Comparison of ENCODE assay signal across 8 mouse cellular contexts in the genomic region with DNA sequence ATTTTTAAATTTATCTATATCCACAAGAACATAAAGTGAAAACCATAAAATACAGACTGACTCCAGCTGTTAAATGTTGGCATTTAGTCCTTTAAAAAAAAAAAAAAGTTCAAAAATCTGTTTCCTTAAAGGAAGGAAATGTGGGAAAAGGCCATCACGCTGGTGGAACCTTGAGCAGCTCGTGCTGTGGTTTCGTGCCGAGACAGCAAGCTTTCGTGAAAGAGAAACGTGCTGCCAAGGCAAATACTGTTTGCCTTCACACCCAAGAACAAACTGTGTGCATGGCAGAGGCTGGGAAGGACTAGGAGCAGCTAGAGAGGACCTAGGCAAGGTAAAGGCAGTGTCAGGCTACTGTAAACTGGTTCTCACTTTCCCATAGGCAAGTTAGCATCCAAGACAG.
A peak's percentile ranks its signal among the peaks of the same experiment; 100 is the strongest.
DNase-seq lines count a peak whose midpoint lies in the region; ATAC-seq and TF ChIP-seq lines count a peak whose summit lies in the region.

No protein-coding gene starts in this region.

- TF ChIP-seq CTCF in spleen, adult 2 months (IDR thresholded peaks at IDR 0.05; ENCODE audit: extremely low read depth, insufficient read depth, insufficient read length, insufficient replicate concordance): no peak
- TF ChIP-seq CTCF in stomach, postnatal 0 days (IDR thresholded peaks at IDR 0.05; ENCODE audit: low read depth): no peak

- no peak for ATAC-seq in hindbrain, embryonic 16.5 days
- ATAC-seq in stomach, postnatal 0 days (ENCODE audit: low FRiP score, low TSS enrichment): 0 out of 2 replicates have a peak, but pooled peaks have one; percentile 61
- no peak for ATAC-seq in midbrain, embryonic 11.5 days (ENCODE audit: low FRiP score)

- H3K36me3 ChIP-seq in hindbrain, embryonic 10.5 days: no peaks in the 10 kb centered on the region
- no peaks in the 10 kb centered on the region for H3K36me3 ChIP-seq in hindbrain, embryonic 16.5 days (ENCODE audit: control insufficient read depth, insufficient read depth, low read length)
- no peaks in the 10 kb centered on the region for H3K36me3 ChIP-seq in spleen, adult 2 months (ENCODE audit: control insufficient read depth, insufficient read depth, low read length)
- H3K36me3 ChIP-seq in stomach, postnatal 0 days (ENCODE audit: control insufficient read depth, insufficient read depth, low read length): no peaks in the 10 kb centered on the region
- no peaks in the 10 kb centered on the region for H3K36me3 ChIP-seq in midbrain, embryonic 11.5 days (ENCODE audit: control insufficient read depth, insufficient read depth, low read length)

- peaks cover 37% of the 10 kb centered on the region for H3K4me1 ChIP-seq in hindbrain, embryonic 10.5 days (replicated peaks)
- peaks cover 6% of the 10 kb centered on the region for H3K4me1 ChIP-seq in hindbrain, embryonic 16.5 days (ENCODE audit: control insufficient read depth, insufficient read depth, low read depth, low read length)
- H3K4me1 ChIP-seq in spleen, adult 2 months (ENCODE audit: control insufficient read depth, insufficient read depth, insufficient read length): peaks cover 22% of the 10 kb centered on the region
- H3K4me1 ChIP-seq in stomach, postnatal 0 days (replicated peaks; ENCODE audit: control insufficient read depth, insufficient read depth): 0 out of 2 replicates have a peak, but pooled peaks cover 3% of the 10 kb centered on the region
- H3K4me1 ChIP-seq in midbrain, embryonic 11.5 days (ENCODE audit: control insufficient read depth, insufficient read depth, low read length): no peaks in the 10 kb centered on the region

- 70% methylated on average over 6 of the region's 6 CpGs for WGBS in hindbrain, embryonic 10.5 days
- WGBS in hindbrain, embryonic 16.5 days: 66% methylated on average over 6 of the region's 6 CpGs
- WGBS in spleen, adult 2 months: 21% methylated on average over 6 of the region's 6 CpGs
- WGBS in stomach, postnatal 0 days: 25% methylated on average over 6 of the region's 6 CpGs
- WGBS in midbrain, embryonic 11.5 days: 72% methylated on average over 6 of the region's 6 CpGs

- TF ChIP-seq EP300 in stomach, postnatal 0 days (optimal IDR thresholded peaks at IDR 0.05): no peak

- H3K27ac ChIP-seq in hindbrain, embryonic 10.5 days: peak overlapping the region; percentile 31; the same call in 1 of the 2 replicates
- H3K27ac ChIP-seq in hindbrain, embryonic 16.5 days (ENCODE audit: low read depth, low read length): no peak overlapping the region
- H3K27ac ChIP-seq in spleen, adult 2 months (ENCODE audit: insufficient read depth, low read length): peak overlapping the region; percentile 95
- H3K27ac ChIP-seq in stomach, postnatal 0 days (replicated peaks): 0 out of 2 replicates have a peak overlapping the region, but pooled peaks have one; percentile 49
- H3K27ac ChIP-seq in midbrain, embryonic 11.5 days (ENCODE audit: low read depth, low read length): no peak overlapping the region

- no peak overlapping the region for H3K9ac ChIP-seq in hindbrain, embryonic 16.5 days (ENCODE audit: low read depth, low read length)
- H3K9ac ChIP-seq in stomach, postnatal 0 days (ENCODE audit: low read length): no peak overlapping the region
- H3K9ac ChIP-seq in midbrain, embryonic 11.5 days (ENCODE audit: low read length): no peak overlapping the region

- TF ChIP-seq POLR2A in spleen, adult 2 months (IDR thresholded peaks at IDR 0.05; ENCODE audit: low read depth, low read length): no peak

- no peaks in the 10 kb centered on the region for H3K27me3 ChIP-seq in hindbrain, embryonic 10.5 days (ENCODE audit: insufficient read depth, poor library complexity, severe bottlenecking)
- H3K27me3 ChIP-seq in hindbrain, embryonic 16.5 days (replicated peaks; ENCODE audit: control insufficient read depth, insufficient read depth, low read length): no peaks in the 10 kb centered on the region
- no peaks in the 10 kb centered on the region for H3K27me3 ChIP-seq in spleen, adult 2 months (ENCODE audit: control insufficient read depth, insufficient read depth, low read length)
- no peaks in the 10 kb centered on the region for H3K27me3 ChIP-seq in stomach, postnatal 0 days (ENCODE audit: control insufficient read depth, insufficient read depth, low read length)
- H3K27me3 ChIP-seq in midbrain, embryonic 11.5 days (ENCODE audit: control insufficient read depth, insufficient read depth, low read length): no peaks in the 10 kb centered on the region

- no peak for DNase-seq in hindbrain, embryonic 10.5 days (ENCODE audit: low spot score)
- DNase-seq in spleen, adult 2 months (ENCODE audit: low read depth in 1 of 2, low spot score in 2 of 2): peak in 1 of 2 experiments; percentile 29
- DNase-seq in spleen, adult 12 weeks (ENCODE audit: low spot score): no peak
- DNase-seq in kidney, postnatal 14 days: peak; percentile 24
- peak; percentile 52 for DNase-seq in stomach, postnatal 0 days (ENCODE audit: low spot score)
- no peak for DNase-seq in embryo, embryonic 10.5 days (ENCODE audit: low spot score)
- no peak for DNase-seq in midbrain, embryonic 11.5 days (ENCODE audit: low spot score, missing footprints)

- H3K4me2 ChIP-seq in hindbrain, embryonic 16.5 days (ENCODE audit: low read length): no peak overlapping the region
- H3K4me2 ChIP-seq in stomach, postnatal 0 days (replicated peaks; ENCODE audit: low read depth): peak overlapping the region; percentile 27; the same call in 1 of the 2 replicates
- H3K4me2 ChIP-seq in midbrain, embryonic 11.5 days: no peak overlapping the region

- H3K4me3 ChIP-seq in hindbrain, embryonic 10.5 days: no peak overlapping the region
- no peak overlapping the region for H3K4me3 ChIP-seq in hindbrain, embryonic 16.5 days (ENCODE audit: low read length)
- H3K4me3 ChIP-seq in spleen, adult 2 months (ENCODE audit: extremely low read depth, insufficient read depth, insufficient read length): peak overlapping the region; percentile 51; the same call in 1 of the 2 replicates
- no peak overlapping the region for H3K4me3 ChIP-seq in stomach, postnatal 0 days (ENCODE audit: low read depth, low read length)
- no peak overlapping the region for H3K4me3 ChIP-seq in midbrain, embryonic 11.5 days (ENCODE audit: low read depth, low read length)

- no peaks in the 10 kb centered on the region for H3K9me3 ChIP-seq in hindbrain, embryonic 10.5 days
- no peaks in the 10 kb centered on the region for H3K9me3 ChIP-seq in hindbrain, embryonic 16.5 days (ENCODE audit: control insufficient read depth, low read length)
- H3K9me3 ChIP-seq in stomach, postnatal 0 days (ENCODE audit: control insufficient read depth, low read length): no peaks in the 10 kb centered on the region
- no peaks in the 10 kb centered on the region for H3K9me3 ChIP-seq in midbrain, embryonic 11.5 days (ENCODE audit: control insufficient read depth, low read length)

Comparison
In these comparisons a context has a peak if more than half of its experiments do, and no peak if none do; other contexts are left out.
1. H3K27ac ChIP-seq: peak in hindbrain, embryonic 10.5 days (single experiment), spleen, adult 2 months (single experiment) and stomach, postnatal 0 days (single experiment); none in hindbrain, embryonic 16.5 days (single experiment) and midbrain, embryonic 11.5 days (single experiment).
2. DNase-seq: peak in kidney, postnatal 14 days (single experiment) and stomach, postnatal 0 days (single experiment); none in hindbrain, embryonic 10.5 days (single experiment), spleen, adult 12 weeks (single experiment), embryo, embryonic 10.5 days (single experiment) and midbrain, embryonic 11.5 days (single experiment).